Mouse (Mus musculus) urinary bladder, postnatal 4 days (tissue): ENCODE measurements at regions not wholly inside any gene's neighbourhood (a gene's known extent, or its start where the extent isn't known, plus 50 kb on each side); places are given as distances from the start of the nearest gene placed in this dataset.

Experiments used
- DNase-seq, 2 experiments: peaks; one replicate each; pipeline ENCODE4 v3.0.0; 2021 to 2022; ENCODE audit warnings: low spot score in 2 of 2

- no peak for DNase-seq
Measured at GRCm38 (mm10) chr6:100176914-100177560, 110.2 kb downstream of the Rybp start.

DNA sequence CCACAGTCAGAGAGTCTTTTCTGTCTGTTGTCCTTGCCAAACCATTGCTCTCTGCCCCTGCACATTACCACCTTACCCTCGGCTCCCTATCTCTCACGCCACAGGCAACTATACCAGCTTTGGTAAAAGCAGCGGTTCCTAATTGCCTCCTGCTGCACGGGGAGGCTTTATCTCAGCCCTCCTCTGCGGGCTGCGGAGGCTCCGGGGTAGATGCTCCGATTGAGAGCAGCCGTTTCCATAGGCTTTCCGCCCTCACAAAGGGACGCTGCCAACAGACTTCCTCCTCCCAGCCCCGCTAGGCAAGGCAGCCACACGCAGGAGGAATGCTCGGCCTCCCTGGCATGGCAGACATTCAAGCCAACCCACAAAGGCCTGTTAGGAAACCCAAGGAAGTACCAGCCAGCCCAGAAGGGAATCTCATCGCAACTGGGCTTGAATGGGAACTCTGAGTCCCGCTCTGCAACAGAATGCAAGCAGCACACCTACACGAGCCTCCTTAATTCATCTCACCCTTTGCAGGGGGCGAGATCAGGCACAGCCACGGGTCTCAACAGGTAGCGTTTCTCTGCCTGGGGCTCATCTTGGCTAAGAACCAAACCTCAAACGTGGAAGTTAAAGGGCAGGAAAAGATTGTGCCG lies 116.5 kb downstream of the Rybp start:
- no peak for DNase-seq

GRCm38 (mm10) chr6:100167321-100167720 lies 120.0 kb downstream of the Rybp start:
- no peak for DNase-seq

GRCm38 (mm10) chr6:100165746-100166145 lies 121.5 kb downstream of the Rybp start:
- no peak for DNase-seq

DNA sequence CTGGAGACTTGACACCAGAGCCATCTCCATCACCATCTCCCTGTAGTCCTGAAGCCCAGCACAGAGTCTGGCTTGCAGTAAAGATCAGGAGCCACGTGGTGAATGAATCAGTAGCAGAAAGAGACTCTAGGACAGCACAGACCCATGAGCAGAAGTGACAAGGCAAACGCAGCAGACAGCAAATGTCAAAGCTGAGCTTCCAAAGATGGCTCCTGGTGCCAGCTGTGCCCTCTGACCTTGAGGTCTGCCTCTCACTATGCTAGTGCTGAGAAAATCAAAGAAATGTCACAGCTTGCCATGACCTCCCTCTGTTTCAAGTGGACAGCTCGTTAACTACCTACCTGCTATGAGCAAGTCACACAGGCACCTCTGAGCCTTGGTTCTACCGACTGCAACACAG lies 123.1 kb downstream of the Rybp start:
- no peak for DNase-seq

DNA sequence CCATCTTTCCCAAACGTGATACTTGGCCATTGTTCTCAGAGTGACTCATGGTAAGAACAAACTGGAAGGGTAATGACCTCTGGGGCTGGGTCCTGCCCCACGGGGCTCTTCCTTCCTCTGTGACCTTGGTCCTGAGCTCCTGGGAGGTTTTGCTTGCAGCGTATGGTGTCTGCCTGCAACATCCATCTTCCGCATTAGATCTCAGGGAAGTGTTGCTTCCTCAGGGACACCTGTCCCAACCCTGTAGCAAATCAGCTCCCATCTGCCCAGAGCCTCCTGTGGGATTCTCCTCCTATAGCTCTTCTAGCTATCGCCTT lies 123.5 kb downstream of the Rybp start:
- no peak for DNase-seq

DNA sequence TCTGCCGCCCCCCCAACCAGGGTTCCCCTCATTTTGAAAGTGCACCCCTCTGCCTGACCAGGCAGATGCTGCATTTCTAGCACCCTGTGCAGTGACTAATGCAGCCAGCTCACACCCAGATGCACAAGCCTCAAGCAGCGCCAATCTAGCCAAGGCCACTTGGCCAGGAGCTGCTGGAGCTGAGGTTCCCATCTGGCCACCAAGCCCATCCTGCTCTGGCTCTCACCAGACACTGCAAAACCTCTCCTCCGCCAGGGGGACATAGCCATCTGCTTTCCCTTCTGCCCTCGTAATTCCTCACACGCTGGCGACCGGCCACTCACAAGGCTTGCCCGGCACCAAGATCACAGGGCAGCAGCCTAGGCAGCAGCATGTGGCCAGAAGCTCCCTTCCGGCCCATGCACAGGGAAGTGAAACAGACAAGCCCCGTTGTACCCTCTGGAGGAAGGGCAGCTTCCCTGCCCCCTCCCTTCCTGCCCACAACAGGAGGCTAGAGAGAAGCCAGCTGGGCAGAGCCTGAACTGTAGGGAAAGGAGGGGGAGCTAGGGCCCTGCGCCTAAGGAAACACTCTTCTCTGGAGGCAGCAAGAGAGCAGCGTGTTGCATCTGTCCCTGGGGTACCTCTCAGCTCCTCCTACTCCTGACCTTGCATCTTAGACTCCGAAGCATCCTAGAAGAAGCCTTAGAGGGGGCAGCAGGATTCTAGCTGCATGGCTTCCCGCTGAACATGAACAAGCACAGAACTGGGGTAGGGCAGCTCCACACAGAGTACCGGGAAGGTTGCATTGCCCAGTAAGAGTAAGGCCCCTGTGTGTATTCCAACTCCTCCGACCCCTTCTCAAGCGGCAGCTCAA lies 124.1 kb downstream of the Rybp start:
- peak; percentile 73 to 78 for DNase-seq

GRCm38 (mm10) chr6:100160670-100161069 lies 126.6 kb downstream of the Rybp start:
- DNase-seq = no peak

DNA sequence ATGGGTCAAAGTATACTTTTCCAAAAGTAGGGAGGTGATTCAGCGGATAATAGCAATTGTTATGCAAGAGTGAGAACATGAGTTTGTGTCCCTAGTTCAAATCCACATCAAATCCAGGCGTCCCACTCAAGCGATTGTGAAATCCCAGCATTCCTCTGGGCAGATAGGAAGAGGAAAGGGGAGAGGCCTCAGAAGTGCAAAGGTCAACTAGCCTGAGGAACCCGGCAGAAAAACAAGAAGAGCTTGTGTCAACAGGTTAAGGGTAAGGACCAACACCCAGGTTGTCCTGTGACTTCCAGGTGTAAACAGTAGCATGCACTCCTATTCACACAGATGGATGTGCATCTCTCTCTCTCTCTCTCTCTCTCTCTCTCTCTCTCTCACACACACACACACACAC lies 127.5 kb downstream of the Rybp start:
- DNase-seq = no peak

DNA sequence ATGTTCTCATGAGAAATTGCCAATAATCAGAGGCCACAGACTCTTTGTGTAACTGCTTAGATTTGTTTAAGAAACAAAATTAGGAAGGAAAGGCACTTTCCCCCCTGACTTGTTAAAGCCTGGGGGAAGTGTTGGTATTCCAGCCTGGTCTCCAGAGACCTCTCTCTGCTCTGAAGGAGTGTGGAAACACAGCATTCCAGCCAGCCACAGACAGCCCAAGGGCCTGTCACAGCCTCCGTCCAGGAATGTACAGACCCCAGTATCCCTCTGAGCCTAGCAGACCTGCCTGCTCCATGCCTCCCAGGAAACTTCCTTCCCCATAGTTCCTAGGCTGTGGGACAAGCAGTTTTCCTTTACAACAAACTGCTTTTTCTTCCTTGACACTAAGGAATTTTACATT lies 128.0 kb downstream of the Rybp start:
- DNase-seq = no peak

DNA sequence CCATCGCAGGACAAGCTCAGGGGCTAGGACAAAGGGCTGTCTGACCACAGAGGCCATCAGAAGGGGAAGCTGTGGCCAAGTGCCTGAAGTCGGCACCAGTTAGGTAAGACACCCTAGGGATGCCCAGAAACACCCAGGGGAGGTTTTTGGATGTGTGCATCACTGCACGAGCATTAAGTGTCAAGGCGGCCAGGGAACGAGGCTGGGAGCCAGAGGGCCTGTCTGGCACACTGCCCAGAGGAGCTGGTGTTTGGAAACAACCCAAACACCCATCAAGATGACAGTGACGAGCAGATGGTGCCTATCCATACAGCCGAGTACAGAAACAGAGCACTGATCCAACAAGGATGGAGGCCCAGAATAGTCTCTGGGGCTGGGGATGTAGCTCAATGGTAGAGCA lies 130.0 kb downstream of the Rybp start:
- DNase-seq = no peak

GRCm38 (mm10) chr6:100156163-100156562 lies 131.1 kb downstream of the Rybp start:
- no peak for DNase-seq

GRCm38 (mm10) chr6:100155676-100156075 lies 131.6 kb downstream of the Rybp start:
- DNase-seq = peak in 1 of 2 experiments; percentile 64

- DNase-seq = no peak
Measured at GRCm38 (mm10) chr6:100151447-100151846, 135.8 kb downstream of the Rybp start.

GRCm38 (mm10) chr6:100150703-100151208 lies 136.5 kb downstream of the Rybp start:
- DNase-seq = no peak

- no peak for DNase-seq
Measured at GRCm38 (mm10) chr6:100149458-100149852, 137.8 kb downstream of the Rybp start.

DNA sequence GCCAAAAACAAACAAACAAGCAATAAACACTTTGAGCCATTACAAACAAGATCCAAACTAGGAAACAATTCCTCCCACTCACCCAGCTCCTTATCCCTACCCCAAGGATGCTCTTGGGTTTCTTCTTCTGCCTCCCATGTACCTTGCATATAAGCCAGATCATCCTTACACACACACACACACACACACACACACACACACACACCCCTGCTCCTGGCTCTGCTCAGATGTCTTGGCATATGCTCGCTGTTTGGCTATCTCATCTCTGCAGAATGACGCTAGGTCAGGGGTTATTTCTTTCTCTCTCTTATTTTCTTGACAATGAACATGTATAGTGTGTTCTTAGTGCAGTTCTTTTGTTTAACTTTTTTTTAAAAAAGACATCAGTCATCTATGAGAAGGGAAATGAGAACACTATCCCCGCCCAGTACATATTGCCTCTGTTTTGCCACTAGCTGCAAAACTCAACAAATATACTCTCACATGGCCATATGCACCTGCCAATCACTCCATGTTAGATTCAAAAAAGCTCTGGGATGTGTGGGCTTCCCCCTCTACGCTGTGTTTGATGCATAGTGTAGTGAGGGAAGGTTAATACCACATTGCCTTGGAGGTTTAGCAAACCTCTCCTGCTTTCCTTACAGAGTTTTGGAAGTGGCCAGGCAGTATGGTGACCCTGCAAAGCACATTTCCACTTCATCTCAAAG lies 138.4 kb downstream of the Rybp start:
- no peak for DNase-seq

DNA sequence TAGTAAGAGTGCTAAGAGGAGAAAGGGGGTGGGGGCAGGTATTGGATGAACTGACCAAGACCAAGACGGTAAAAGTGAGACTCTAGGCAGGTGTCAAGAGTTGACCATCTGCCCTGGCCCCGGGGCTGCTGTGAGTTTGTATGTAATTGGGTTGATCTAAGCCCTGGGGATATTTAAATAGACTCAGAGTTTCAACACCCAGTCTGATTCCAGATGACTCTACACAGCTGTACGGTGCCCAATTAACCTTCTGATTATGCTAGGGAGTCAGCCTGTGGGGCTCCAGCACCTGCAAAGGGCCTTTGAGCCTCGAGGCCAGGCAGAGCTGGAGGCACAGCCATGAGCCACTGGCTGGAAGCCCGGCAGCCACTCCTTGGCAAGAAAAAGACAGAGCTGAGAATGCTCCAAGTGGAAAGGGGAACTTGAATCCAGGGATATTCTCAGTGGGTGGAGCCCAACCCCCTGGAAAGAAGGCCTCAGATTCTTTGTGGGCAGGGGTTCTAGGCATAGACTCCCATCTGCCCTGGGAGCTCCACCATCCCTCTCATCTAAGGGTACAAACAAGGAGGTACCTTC lies 140.8 kb downstream of the Rybp start:
- DNase-seq = peak in 1 of 2 experiments; percentile 24

GRCm38 (mm10) chr6:100145869-100146268 lies 141.4 kb downstream of the Rybp start:
- no peak for DNase-seq

- DNase-seq = no peak
Measured at GRCm38 (mm10) chr6:100144544-100145287, 142.6 kb downstream of the Rybp start.
